Mouse (Mus musculus) stomach, postnatal 0 days (tissue): Measurements from ENCODE around the gene Hmces. TPM values are rescaled to one million over a fixed set of nuclear protein-coding genes. Genes with fewer than 3 reads are reported as not detected.

Experiments used
- ATAC-seq: fragments of 200-750 bp; cut with Nextera tagmentation; 2 replicates; pipeline ENCODE4 v1.8.0; 2017; ENCODE audit not compliant: low FRiP score, low TSS enrichment
- DNase-seq: peaks from one replicate; pipeline ENCODE4 v3.0.0-alpha.2; 2016; ENCODE audit warnings: low spot score
- H3K27ac ChIP-seq: fragments of 300-500 bp; sonication (generic); replicated peaks from 2 replicates; pipeline ENCODE4 v1.5.1; 2014; ENCODE audit warnings: mild to moderate bottlenecking, control low read depth
- H3K27me3 ChIP-seq: fragments of 300-500 bp; sonication (generic); 2 replicates; pipeline ENCODE4 v1.6.1; 2014; ENCODE audit warnings: low read length; ENCODE audit not compliant: control insufficient read depth, insufficient read depth
- H3K36me3 ChIP-seq: fragments of 300-500 bp; sonication (generic); 2 replicates; pipeline ENCODE4 v1.6.1; 2014; ENCODE audit warnings: low read length, mixed read lengths; ENCODE audit not compliant: control insufficient read depth, insufficient read depth
- H3K4me1 ChIP-seq: fragments of 300-500 bp; sonication (generic); replicated peaks from 2 replicates; pipeline ENCODE4 v1.6.1; 2014; ENCODE audit warnings: antibody characterized with exemption; ENCODE audit not compliant: control insufficient read depth, insufficient read depth
- H3K4me2 ChIP-seq: fragments of 300-500 bp; sonication (generic); replicated peaks from 2 replicates; pipeline ENCODE4 v1.6.1; 2014; ENCODE audit warnings: low read depth, mild to moderate bottlenecking, control low read depth, moderate library complexity
- H3K4me3 ChIP-seq: fragments of 300-500 bp; sonication (generic); 2 replicates; pipeline ENCODE4 v1.5.1; 2014; ENCODE audit warnings: low read depth, low read length, control low read depth
- H3K9ac ChIP-seq: fragments of 300-500 bp; sonication (generic); 2 replicates; pipeline ENCODE4 v1.6.1; 2014; ENCODE audit warnings: mild to moderate bottlenecking, low read length, control low read depth, mixed read lengths
- H3K9me3 ChIP-seq: fragments of 300-500 bp; sonication (generic); 2 replicates; pipeline ENCODE4 v1.6.1; 2016; ENCODE audit warnings: low read length; ENCODE audit not compliant: control insufficient read depth
- CTCF ChIP-seq: IDR thresholded peaks from 2 replicates; pipeline ENCODE4 v1.5.1; 2016; ENCODE audit warnings: antibody characterized with exemption, low read depth, mild to moderate bottlenecking, moderate library complexity
- EP300 ChIP-seq: optimal IDR thresholded peaks from 2 replicates; pipeline ENCODE3; 2016; ENCODE audit warnings: antibody characterized with exemption
- WGBS: fragments of 180-500 bp; shearing (Covaris S2); extraction: QIAGEN DNeasy Blood & Tissue Kit; methylation state at CpG from one replicate; pipeline ENCODE4 v1.1.7; 2014; 5-methylcytosine and 5-hydroxymethylcytosine counted together
- polyA plus RNA-seq: library from polyadenylated mRNA; unstranded; fragments of >200 nt; fragmentation: Nextera tagmentation; extraction: Ambion mirVana; gene quantifications from 2 replicates; pipeline ENCODE4 v1.2.1, GENCODE M21; 2015

Hmces gene
- 21.3 and 21.4 TPM in 2 replicates for polyA plus RNA-seq

- peak within 1 kb of the TSS; percentile 88 for H3K4me2 ChIP-seq
- H3K9me3 ChIP-seq, result no peaks in the 10 kb centered on the region
- DNase-seq, result peak; percentile 92
- H3K27ac ChIP-seq, result peak within 1 kb of the TSS; percentile 86
- peak; percentile 87 for ATAC-seq
- peaks cover 2% of the 10 kb centered on the region; the same call in 1 of the 2 replicates for H3K4me1 ChIP-seq
- TF ChIP-seq CTCF (no peak), EP300 (no peak)
- under 1% methylated on average over 49 of the region's 62 CpGs for WGBS
- peak within 1 kb of the TSS; percentile 79 for H3K4me3 ChIP-seq
- no peaks in the 10 kb centered on the region for H3K27me3 ChIP-seq
- H3K9ac ChIP-seq, result peak within 1 kb of the TSS; percentile 84
- H3K36me3 ChIP-seq, result peaks cover 17% of the 10 kb centered on the region
These were observed at the start of gene Hmces for GRCm38 (mm10) chr6:87913661-87914325. TSS of gene Hmces (plus strand) at chr6:87913935.

DNA sequence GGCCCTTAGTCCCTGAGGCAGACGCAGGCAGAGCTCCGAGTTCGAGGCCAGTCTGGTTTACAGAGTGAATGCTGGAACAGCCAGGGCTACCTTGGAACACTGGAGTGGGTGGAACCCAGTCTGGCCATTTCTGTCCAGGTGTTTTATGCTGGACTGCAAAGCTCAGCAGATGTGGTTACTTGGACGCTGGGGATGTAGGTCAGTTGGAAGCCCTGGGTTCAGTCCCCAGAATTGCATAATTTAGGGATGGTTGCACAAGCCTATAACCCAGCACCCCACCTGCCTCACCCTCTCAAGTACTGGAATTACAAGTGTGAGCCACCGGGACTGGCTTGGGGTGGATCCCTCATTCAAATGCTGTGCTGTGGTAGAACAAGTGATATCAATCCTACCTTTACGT, 47.5 kb upstream of the Hmces start:
- Histone ChIP-seq H3K36me3 (no peaks in the 10 kb centered on the region), H3K9ac (no peak overlapping the region), H3K4me1 (no peaks in the 10 kb centered on the region), H3K9me3 (no peaks in the 10 kb centered on the region), H3K27me3 (no peaks in the 10 kb centered on the region), H3K27ac (no peak overlapping the region), H3K4me3 (no peak overlapping the region), H3K4me2 (no peak overlapping the region)
- 76% methylated on average over 6 of the region's 6 CpGs for WGBS
- TF ChIP-seq EP300 (no peak), CTCF (no peak)
- no peak for DNase-seq
- ATAC-seq, result no peak

DNA sequence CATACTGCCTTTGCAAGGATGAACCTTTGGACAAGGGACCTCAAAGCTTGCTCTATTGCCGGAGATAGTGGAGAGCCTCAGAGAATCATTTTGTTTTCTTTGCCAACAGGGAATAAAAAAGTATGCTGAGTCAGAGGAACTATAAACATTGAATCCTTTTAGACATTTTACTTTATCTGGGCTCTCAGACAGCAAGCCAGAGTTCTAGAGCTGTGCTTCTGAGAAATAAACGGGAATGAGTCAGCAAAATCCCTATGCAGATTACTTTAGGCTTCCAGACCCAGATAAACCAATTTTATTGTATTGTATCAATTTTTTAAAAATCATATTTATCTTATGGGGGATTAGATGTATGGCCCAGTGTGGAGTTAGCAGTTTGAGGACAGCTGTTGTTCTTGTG, 46.5 kb upstream of the Hmces start:
- H3K4me1 ChIP-seq, result no peaks in the 10 kb centered on the region
- H3K4me2 ChIP-seq, result no peak overlapping the region
- no peaks in the 10 kb centered on the region for H3K27me3 ChIP-seq
- no peak for ATAC-seq
- TF ChIP-seq EP300 (no peak), CTCF (no peak)
- no peak for DNase-seq
- H3K9ac ChIP-seq, result no peak overlapping the region
- no peaks in the 10 kb centered on the region for H3K36me3 ChIP-seq
- H3K27ac ChIP-seq, result no peak overlapping the region
- 45% methylated on average over 2 of the region's 2 CpGs for WGBS
- no peaks in the 10 kb centered on the region for H3K9me3 ChIP-seq
- no peak overlapping the region for H3K4me3 ChIP-seq

- Histone ChIP-seq H3K4me2 (no peak overlapping the region), H3K27me3 (no peaks in the 10 kb centered on the region), H3K9me3 (no peaks in the 10 kb centered on the region), H3K36me3 (no peaks in the 10 kb centered on the region), H3K4me3 (no peak overlapping the region), H3K4me1 (no peaks in the 10 kb centered on the region), H3K27ac (peak overlapping the region; percentile 45; the same call in 1 of the 2 replicates), H3K9ac (no peak overlapping the region)
- peak; percentile 94 for ATAC-seq
- DNase-seq, result peak; percentile 81
- TF ChIP-seq CTCF, result no peak
- peak; percentile 25 for TF ChIP-seq EP300
- 41% methylated on average over 9 of the region's 9 CpGs for WGBS
These were observed 44.7 kb upstream of the Hmces start for GRCm38 (mm10) chr6:87868871-87869506.

- no peaks in the 10 kb centered on the region for H3K4me1 ChIP-seq
- no peak overlapping the region for H3K4me2 ChIP-seq
- TF ChIP-seq CTCF (no peak), EP300 (no peak)
- WGBS, result 32% methylated on average over 1 of the region's 1 CpGs
- no peak overlapping the region for H3K4me3 ChIP-seq
- H3K36me3 ChIP-seq, result no peaks in the 10 kb centered on the region
- no peak overlapping the region for H3K9ac ChIP-seq
- H3K9me3 ChIP-seq, result no peaks in the 10 kb centered on the region
- ATAC-seq (no peak), DNase-seq (no peak)
- no peak overlapping the region for H3K27ac ChIP-seq
- no peaks in the 10 kb centered on the region for H3K27me3 ChIP-seq
These were observed 43.3 kb upstream of the Hmces start for GRCm38 (mm10) chr6:87870440-87870839.

GRCm38 (mm10) chr6:87871240-87871639, 42.5 kb upstream of the Hmces start:
- Histone ChIP-seq H3K4me2 (no peak overlapping the region), H3K27ac (no peak overlapping the region), H3K27me3 (no peaks in the 10 kb centered on the region), H3K9ac (no peak overlapping the region), H3K9me3 (no peaks in the 10 kb centered on the region), H3K36me3 (no peaks in the 10 kb centered on the region), H3K4me3 (no peak overlapping the region), H3K4me1 (no peaks in the 10 kb centered on the region)
- 69% methylated on average over 7 of the region's 7 CpGs for WGBS
- ATAC-seq, result no peak
- TF ChIP-seq CTCF (no peak), EP300 (no peak)
- DNase-seq, result no peak
